Mouse (Mus musculus) stomach, postnatal 0 days (tissue): ENCODE measurements around the gene Trnau1ap.

Source experiments
- CTCF ChIP-seq: IDR thresholded peaks from 2 replicates; pipeline ENCODE4 v1.5.1; 2016; ENCODE audit warnings: antibody characterized with exemption, low read depth, mild to moderate bottlenecking, moderate library complexity
- EP300 ChIP-seq: optimal IDR thresholded peaks from 2 replicates; pipeline ENCODE3; 2016; ENCODE audit warnings: antibody characterized with exemption

GRCm38 (mm10) chr4:132346261-132346660 lies 16.9 kb upstream of the Trnau1ap start:
- no peak for TF ChIP-seq CTCF
- no peak for TF ChIP-seq EP300
